Mouse (Mus musculus) layer of hippocampus, postnatal 10 days (tissue): ENCODE results near the gene Polr1e. TPM values are rescaled to one million over a fixed set of nuclear protein-coding genes. Genes with fewer than 3 reads are reported as not detected.
"Not testable (repeated sequence)": the region's sequence is repeated elsewhere in the genome, so short reads cannot be mapped to it uniquely, and the experiment has no call there.

ENCODE experiments used
- DNase-seq, 2 experiments: peaks; one replicate each; pipeline ENCODE4 v3.0.0; 2021; ENCODE audit warnings: low spot score in 2 of 2
- total RNA-seq, 2 experiments: library from RNA; stranded (reverse); gene quantifications; 2 replicates each; pipeline ENCODE4 v1.2.3; 2021

Gene Polr1e
- total RNA-seq, 2 experiments from 2014 or later = 17.2 to 17.4 TPM

- no peak for DNase-seq
Observed at GRCm38 (mm10) chr4:45000001-45000400, 18.4 kb upstream of the Polr1e start.

DNA sequence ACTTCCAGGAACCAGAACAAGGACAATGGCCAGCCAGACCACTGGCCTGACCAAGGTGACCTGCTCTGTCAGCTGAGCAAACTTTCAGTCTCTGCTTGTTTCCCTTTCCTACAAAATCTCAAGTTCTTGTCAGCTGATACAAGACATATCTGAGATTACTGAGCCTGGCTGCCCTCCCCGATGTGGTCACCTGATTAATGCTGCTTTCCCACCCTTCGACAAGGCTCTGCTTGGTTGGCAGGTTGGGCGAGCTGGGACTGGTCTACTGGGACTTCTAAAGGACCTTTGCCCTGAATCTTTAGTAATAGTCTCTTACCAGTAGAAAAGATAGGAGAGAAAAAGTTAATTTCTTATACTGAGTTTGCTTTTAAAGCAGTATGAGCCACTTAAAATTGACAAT is 12.9 kb upstream of the Polr1e start:
- DNase-seq = no peak

- peak in 1 of 2 experiments; percentile 39 for DNase-seq
Observed at GRCm38 (mm10) chr4:45010806-45011415, 7.5 kb upstream of the Polr1e start.

- no peak for DNase-seq
Observed at GRCm38 (mm10) chr4:45011581-45012104, 6.7 kb upstream of the Polr1e start.

GRCm38 (mm10) chr4:45012105-45012975 is 6.0 kb upstream of the Polr1e start, which contains the start of gene Zbtb5:
Gene Zbtb5, minus strand, starts transcription at chr4:45012412.
- peak; percentile 98 for DNase-seq

- DNase-seq = no peak
Observed at GRCm38 (mm10) chr4:45013031-45013431, 5.4 kb upstream of the Polr1e start.

DNA sequence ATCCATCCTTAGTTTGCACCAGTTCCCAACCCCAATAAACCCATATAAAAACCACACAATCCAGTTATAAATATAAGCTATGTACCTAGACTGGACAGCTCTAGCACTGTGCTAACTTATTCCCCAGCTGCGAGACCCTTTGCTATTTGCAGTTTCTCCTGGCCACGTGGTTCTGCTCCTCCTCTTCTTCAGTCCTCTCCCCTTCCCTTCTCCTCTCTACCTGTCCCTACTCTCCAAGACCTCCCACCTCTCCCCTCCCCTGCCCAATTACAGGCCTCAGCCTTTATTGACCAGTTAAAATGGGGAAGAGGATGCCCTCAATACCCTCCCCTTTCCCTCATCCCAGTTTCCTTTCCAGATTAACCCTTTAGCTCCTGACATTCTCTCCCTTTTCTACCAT is 4.8 kb upstream of the Polr1e start:
- DNase-seq = no peak

DNA sequence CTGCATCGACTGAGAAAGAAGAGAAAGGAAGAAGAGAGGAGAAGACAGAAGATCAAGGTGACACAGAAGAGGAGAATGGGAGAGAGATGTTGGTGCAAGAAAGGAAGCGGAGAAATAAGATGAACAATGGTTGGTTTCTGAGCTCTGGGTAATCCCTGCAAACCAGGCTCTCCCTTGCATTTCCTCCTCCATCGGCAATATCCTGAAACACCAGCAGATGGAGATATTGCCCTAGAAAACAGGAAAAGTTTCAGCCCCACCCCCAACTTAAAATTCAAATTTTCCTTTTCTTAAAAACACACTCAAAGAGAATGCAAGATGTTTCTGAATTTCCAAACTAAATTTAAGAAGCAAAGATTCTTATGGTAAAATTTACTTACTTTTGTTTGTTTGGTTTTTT is 2.8 kb upstream of the Polr1e start:
- DNase-seq = peak; percentile 71 to 76

DNA sequence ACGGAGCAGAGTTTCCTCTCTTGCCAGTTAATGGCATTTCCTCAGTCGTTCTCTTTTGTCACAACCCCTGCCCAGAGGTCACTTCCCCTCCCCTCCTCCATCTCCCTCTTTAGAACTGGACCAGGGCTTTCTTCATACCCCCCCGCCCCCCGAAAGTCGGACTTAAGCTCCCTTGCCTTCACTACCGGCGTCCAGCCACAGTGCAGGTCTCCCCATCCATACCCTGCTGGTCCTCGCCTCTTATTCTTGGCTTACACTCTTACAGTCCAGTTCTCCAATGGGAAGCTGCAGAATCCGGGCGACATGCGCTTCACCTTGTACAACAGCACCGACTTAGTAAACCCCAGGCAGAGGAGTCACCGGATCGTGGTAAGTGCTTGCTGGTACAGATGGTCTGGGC is 626 bp downstream of the Polr1e start:
- DNase-seq = no peak

- DNase-seq = no peak
Observed at GRCm38 (mm10) chr4:45026459-45026858, 8.1 kb downstream of the Polr1e start.

DNA sequence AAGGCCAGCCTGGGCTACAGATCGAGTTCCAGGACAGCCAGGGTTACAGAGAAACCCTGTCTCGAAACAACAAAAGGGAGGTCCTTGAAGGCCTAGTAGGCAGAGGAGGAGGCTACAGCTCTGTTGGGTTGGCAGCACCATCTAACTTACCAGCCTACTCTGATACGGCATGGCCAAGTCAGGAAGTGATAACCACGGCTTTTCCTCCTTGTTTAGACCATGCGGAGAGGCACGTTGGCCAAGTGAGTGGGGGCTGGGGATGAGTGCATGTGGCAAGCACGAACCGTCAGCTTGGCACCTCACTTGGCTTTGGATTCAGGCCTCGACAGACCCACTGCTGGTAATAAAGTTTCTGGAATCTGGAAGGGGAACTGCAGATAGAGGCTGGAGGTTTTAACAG is 14.2 kb downstream of the Polr1e start:
- no peak for DNase-seq

DNA sequence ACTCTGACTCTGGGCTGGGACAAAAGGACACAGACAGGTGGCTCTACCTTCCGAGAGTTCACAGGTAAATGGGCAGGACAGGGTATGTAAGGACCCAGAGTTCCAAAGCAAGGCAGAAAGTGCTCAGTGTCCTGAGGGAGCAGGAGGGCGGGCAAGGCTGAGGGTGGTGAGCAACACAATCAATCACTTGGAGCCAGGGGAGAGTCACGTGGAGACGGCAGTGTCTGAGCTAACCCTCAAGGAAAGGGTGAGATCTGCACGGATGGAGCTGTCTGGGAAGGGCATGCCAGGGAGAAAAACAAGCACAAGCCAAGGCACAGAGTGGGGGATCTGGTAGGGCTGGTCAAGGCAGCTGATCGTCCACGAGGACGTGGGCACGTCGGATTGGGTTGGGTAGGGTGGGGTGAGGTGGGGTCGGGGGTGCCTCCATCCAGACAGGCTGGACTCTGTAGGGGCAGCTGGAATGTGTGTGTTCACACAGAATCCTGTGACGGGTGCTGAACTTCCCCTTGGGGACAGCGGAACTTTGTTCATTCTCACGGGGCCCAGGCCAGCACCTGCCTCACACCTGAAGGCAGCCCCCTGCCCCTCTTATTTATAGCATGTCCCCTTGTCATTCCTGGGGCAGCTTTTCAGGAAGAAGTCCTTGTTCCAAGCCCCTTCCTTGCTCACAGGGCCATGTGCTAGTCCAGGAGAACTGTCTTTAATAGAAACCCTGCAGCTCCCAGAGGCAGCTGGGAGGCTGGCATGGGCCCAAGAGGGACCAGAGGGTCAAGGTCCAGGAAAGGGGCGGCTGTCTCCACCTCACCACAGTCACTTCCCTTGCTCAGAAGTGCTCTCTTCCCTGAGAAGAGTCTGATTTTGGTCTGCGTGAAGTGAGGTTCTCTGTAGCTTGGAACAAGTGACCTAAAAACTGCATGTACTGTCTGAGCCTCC is 16.6 kb downstream of the Polr1e start:
- DNase-seq = no peak

- no peak for DNase-seq
Observed at GRCm38 (mm10) chr4:45036048-45036447, 17.7 kb downstream of the Polr1e start.

GRCm38 (mm10) chr4:45036571-45036970 is 18.2 kb downstream of the Polr1e start:
- DNase-seq = no peak

DNA sequence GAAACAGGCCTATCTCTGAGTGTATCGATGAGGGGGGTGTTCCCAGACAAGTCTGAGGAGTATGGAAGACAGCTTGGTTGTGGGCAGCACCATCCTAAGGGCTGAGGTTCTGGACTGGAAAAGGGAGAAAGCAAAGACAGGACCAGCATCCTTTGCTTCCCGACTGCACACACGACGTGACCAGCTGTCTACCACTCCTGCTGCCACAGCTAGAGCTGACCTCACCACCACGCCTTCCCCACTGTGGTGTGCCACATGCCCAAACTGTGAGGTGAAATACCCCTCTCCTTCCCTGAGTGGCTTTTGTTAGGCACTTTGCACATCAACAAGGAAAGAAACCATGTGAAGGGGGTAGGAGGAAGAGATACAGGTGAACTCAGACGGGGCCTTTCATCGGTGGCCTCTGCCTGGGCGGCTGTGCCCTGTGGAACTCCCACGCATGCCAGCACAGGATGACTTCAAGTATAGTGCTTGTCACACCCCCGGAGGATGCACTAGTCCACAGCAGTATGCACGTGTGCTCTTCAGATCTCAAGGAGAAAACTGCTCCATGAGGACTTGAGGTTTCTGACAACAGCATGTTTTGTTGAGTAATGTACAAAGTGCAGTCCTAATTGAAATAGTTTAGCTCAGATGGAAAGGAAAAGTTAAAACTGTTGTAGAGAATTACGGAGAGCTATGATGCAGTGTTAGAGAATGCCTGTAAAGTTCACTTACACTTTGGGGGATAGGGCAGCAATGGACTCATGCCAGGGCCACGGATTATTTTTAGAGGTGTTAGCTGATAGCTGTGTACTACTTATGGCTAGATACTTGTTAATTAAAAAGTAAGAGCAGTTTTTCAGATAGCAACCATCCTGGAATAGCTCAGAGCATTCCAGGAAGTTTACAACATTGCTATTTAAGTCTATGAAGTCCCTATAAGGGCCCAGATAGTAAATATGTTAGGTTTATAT is 19.4 kb downstream of the Polr1e start:
- DNase-seq = no peak

GRCm38 (mm10) chr4:45038879-45039278 is 20.5 kb downstream of the Polr1e start:
- DNase-seq = not testable (repeated sequence)

- DNase-seq = not testable (repeated sequence)
Observed at GRCm38 (mm10) chr4:45039546-45039945, 21.2 kb downstream of the Polr1e start.

- DNase-seq = no peak
Observed at GRCm38 (mm10) chr4:45040795-45041194, 22.4 kb downstream of the Polr1e start.

DNA sequence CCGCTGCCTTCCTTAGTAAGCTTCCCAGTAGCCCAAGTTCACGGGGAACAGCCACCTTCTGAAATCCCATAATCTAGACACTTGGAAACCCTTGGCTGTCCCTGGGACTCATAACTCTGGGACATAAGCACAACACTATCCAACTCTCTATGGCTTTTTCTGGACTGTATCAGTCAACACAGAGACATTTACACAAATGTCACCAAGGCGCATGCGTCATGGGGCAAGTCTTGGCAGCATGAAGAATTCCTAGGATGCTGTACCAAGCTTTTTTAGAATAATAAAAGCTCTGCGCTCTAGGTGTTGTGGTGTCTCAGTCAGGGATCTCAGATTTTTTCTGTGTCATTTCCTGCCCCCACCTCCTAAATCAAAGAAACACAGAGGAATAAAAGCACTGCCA is 28.3 kb downstream of the Polr1e start:
- DNase-seq = no peak

DNA sequence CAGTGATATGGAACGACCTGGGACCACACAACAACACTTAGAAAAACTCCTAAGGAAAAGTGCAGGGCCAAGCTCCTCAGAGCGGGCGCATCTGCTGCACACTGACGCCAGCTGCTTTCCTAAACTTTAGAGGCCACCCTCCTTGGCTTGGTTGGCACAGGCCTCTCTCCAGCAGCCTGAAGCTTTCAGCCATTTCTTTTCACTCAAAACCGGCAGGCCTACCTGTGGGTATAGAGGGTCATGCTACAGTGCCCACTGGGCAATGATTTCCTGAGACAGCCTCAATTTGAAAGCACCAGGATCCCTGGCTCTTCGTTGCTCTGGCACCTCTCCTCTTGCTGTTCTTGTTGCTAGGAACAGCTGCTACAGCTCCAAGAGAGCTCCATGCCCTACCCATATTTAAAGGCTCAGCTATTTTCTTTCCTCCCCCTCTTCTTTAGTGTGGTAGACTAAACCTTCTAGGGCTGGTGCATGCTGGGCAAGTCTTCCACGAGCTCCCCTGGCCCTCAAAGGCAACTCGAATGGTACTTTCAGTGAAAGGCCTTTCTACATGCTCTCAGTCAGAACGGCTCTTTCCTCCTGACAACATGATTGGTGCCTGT is 29.0 kb downstream of the Polr1e start:
- no peak for DNase-seq
